Mouse (Mus musculus) urinary bladder, adult 2 months (tissue): ENCODE data around the gene Parvb. TPM values are rescaled to one million over a fixed set of nuclear protein-coding genes. Genes with fewer than 3 reads are reported as not detected.

Source experiments
- DNase-seq: peaks from one replicate; pipeline ENCODE4 v3.0.0; 2022; ENCODE audit warnings: low spot score
- polyA plus RNA-seq: library from polyadenylated mRNA; depleted of rRNA; stranded (reverse); fragments of >200 nt; gene quantifications from 2 replicates; pipeline ENCODE4 v1.2.3, GENCODE M21; 2012; rRNA removed

Gene Parvb
- polyA plus RNA-seq, 1 experiment: 5.7 TPM

DNA sequence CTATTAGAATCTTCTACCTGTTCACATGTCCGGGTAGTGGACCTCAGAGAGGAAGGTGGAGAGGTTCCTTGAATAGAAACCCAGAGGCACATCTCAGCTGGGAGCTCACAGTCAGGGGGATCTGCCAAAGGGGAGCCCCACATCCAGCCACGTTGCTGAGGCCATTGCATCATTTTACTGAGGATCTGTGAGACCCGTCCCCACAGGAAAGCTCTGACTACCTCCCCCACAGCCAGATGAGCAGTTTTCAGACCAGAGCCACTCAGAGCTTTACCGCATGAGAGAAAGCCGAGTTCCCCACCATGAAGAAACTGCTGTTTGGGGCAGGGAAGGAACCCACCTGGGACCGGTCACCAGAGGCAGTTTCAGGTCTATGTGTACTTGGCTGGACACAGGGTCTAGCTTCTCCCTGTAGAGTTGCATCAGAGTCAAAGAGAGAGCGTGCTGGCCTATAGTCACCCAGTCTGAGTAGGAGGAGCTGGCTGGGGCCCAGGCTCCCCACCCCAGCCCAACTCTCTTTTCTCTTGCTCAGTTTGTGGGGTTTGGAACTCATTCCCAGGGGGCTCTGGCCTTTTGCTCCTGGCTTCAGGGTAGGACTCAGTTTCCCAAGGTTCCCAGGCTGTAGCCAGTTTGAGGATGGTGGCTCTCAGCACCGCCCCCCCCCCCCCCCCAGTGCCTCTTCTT lies 93.2 kb downstream of the Parvb start:
- DNase-seq: no peak

DNA sequence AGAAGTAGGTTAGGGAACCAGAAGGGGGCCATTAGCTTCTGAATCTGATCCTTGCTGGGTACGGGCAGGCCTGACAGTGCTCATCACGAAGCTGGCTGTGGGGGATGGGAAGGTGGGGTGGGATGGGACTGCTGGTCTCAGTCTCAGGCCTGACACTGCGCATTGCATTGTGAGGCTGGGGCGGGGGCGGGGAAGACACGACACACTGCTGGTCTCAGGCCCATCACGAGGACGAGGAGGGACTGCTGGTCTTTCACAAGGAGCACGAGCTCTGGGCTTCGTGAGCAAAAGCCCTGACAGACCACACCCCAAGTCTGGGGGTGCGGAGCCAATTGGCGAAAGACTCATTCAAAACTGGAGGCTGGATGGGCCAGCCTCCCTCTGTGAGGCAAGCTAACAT lies 93.9 kb downstream of the Parvb start:
- DNase-seq: no peak

DNA sequence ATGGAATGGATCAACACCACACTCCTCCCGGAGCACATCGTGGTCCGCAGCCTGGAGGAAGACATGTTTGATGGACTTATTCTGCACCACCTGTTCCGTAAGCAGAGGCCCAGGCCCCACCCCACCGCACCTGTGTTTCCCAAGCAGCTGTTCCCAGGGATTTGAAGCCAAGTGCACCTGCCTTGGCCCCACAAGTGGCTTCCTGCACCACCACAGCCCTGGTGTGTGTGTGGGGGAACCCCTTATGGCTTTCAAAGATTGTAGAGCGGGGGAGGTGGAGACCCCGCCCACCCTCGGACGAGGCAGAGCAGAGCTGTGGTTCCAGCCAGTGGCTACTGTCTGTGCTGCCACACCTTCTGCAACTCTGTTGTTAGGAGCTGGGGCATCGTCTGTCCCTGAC lies 97.0 kb downstream of the Parvb start:
- no peak for DNase-seq

DNA sequence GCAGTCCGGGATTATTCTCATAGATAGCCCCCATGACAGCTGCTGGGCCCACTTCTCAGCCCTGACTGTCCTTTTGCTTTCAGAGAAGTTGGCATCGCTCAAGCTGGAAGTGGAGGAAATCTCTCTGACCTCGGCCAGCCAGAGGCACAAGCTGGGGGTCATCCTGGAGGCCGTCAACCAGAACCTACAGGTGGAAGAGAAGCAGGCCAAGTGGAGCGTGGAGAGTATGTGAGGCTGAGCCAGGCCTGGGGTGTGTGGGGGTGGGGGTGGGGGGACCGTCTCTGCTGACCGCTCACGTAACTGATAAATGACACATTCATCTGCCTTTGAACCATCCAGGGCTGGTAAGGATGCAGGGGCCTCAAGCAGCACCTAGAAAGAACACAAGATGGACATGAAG lies 98.1 kb downstream of the Parvb start:
- DNase-seq: no peak

GRCm38 (mm10) chr15:84331066-84331612 lies 99.3 kb downstream of the Parvb start:
- DNase-seq: no peak

DNA sequence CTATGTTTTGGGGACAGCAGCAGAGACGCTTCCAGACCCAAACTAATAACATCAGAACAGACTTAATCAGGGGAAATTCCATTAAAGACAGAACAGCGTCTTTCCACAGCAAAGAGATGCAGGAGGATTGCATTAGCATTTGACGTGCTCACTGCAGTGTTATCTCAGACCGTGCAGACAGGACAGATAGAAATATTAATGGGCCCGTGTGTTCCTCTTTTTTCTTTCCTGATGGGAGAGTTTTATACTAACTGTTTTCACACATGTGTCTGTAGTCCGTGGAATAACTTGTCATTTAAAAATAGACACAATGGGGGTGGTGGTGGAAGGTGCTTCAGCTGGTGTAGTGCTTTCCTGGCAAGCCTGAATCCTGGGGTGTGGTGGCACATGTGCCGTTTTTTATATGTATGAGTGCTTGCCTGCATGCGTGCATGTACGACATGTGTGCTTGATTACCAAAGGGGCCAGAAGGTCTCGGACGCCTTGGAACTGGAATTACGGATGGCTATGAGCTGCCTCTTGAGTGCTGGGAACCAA lies 104.5 kb downstream of the Parvb start:
- no peak for DNase-seq

DNA sequence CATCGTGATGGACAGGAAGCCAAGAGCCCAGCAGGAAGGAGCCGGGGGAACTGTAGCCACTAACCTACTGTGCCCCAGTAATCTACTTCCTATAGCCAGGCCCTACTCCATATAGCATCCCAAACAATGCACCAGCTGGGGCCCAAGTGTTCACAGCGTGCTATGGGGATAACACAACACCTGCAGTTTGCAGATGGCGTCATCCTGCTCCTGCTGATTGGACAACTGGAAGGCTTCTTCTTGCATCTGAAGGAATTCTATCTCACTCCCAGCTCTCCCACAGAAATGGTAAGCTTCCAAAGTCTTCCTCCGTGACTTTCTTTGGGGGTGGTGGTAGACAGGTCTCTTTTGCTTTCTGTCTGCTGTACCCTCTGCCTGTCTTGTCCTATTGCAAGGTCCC lies 105.8 kb downstream of the Parvb start:
- no peak for DNase-seq

GRCm38 (mm10) chr15:84340926-84341325 lies 109.1 kb downstream of the Parvb start:
- no peak for DNase-seq

DNA sequence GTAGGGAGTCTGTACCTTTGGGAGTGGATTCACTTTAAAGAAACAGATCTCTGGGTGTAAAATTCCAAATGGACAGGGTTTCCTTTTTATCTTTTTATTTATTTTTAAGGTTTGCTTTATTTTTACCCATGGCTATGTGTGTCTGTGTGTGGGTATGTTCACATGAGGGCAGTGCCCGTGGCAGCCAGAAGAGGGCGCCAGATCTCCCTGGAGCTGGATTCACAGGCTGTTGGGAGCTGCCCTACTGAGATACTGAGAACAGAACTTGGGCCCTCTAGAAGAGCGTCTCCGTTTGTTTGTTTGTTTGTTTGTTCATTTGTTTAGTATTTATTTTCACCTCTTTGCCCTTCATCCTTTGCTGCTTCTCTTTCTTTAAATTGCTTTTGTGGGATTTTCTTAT lies 116.9 kb downstream of the Parvb start:
- no peak for DNase-seq

GRCm38 (mm10) chr15:84349915-84350738 lies 118.3 kb downstream of the Parvb start:
- DNase-seq: no peak

DNA sequence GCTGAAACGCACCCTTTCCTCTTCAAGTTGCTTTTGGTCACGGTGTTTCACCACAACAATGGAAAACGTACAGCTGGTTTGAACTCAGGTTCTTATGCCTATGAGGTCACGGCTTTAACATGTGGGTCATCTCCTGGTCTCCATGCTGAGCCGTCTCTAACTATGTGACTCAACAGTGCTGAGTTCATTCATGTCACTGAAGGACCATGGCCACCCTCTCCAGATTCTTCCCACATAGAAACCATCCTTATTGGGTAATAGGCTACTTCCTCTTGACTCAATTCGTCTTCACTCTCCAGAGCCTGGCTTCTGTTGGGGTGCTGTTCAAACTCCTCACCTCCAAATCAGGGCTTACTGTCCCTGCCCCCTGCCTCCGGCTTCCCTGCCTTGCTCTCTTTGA lies 119.5 kb downstream of the Parvb start:
- DNase-seq: no peak

GRCm38 (mm10) chr15:84351915-84352844 lies 120.3 kb downstream of the Parvb start:
- no peak for DNase-seq

DNA sequence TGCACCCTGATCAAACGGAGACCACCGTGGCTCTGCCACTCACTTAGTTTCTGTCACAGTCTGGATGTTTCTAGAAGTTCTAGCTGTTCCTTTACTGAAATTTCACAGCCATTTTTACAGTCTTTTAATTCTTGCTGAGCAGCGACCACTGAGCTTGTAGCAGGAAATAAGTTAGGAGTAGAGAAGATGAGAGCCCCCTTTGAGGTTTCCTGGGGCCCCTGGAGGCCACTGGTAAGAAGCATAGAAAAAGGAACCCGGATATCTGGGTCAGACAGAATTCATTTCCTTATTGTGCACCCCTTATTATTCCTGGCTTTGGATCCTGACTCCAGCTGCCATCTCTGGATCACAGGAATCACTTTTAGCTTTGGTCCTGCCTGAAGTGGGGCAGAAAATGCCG lies 123.2 kb downstream of the Parvb start:
- no peak for DNase-seq

DNA sequence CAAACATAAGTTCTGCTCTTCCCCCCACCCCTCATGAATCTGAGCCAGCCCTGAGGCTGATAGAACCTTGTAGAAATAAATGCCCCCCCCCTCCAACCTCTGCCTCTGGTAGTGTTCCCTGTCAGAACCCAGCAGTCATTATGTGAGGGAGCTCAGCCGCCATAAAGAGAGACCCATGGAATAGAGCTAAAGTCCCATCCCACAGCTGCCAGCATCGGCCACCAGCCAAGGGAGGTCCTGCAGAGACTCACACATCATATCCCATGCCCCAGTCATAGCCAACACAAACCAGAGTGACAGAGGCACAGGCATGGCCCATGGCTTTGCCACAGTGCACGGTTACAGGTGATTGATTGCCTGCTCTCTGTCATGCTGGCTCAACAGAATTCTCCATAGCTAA lies 132.9 kb downstream of the Parvb start:
- DNase-seq: no peak

Other genes starting within 250 kb of the Parvb start
- 0.09 and 0.12 TPM in 2 replicates for gene Efcab6, start 166.7 kb upstream of the Parvb start, polyA plus RNA-seq
- 2.0 and 2.4 TPM in 2 replicates for gene Sult4a1, start 126.3 kb upstream of the Parvb start, polyA plus RNA-seq
- 0.06 TPM in 1 of 2 replicates, not detected in the other for gene Pnpla5, start 108.9 kb upstream of the Parvb start, polyA plus RNA-seq
- gene Pnpla3, start 64.2 kb upstream of the Parvb start, polyA plus RNA-seq: 10.0 and 23.6 TPM in 2 replicates
- 15.2 and 28.2 TPM in 2 replicates for gene Samm50, start 39.8 kb upstream of the Parvb start, polyA plus RNA-seq
- gene Parvg, start 92.0 kb downstream of the Parvb start, polyA plus RNA-seq: 1.9 TPM in 2 replicates
- 90.1 and 101 TPM in 2 replicates for gene Shisal1, start 215.1 kb downstream of the Parvb start, polyA plus RNA-seq